Mouse (Mus musculus) urinary bladder, postnatal 25 days (tissue): ENCODE data around the gene Taf4.

ENCODE experiments used
- DNase-seq: peaks from one replicate; pipeline ENCODE4 v3.0.0; 2022; ENCODE audit warnings: low spot score

Taf4 gene

GRCm38 (mm10) chr2:179976628-179977343, at the start of gene Taf4:
Gene Taf4, minus strand, starts transcription at chr2:179976646.
- DNase-seq = peak; percentile 89

GRCm38 (mm10) chr2:180025861-180026200, 49.4 kb upstream of the Taf4 start:
- DNase-seq = no peak

GRCm38 (mm10) chr2:180025135-180025860, 48.9 kb upstream of the Taf4 start:
- DNase-seq = no peak

GRCm38 (mm10) chr2:180024401-180025098, 48.1 kb upstream of the Taf4 start, which contains the start of gene Lsm14b:
Gene Lsm14b, plus strand, starts transcription at chr2:180024987.
- DNase-seq = peak; percentile 97

GRCm38 (mm10) chr2:180022751-180023150, 46.3 kb upstream of the Taf4 start:
- DNase-seq = no peak

- no peak for DNase-seq
Observed at GRCm38 (mm10) chr2:180020919-180021318, 44.5 kb upstream of the Taf4 start.

- DNase-seq = no peak
Observed at GRCm38 (mm10) chr2:180020091-180020661, 43.7 kb upstream of the Taf4 start.

GRCm38 (mm10) chr2:180018573-180018972, 42.1 kb upstream of the Taf4 start:
- no peak for DNase-seq

GRCm38 (mm10) chr2:180017632-180018031, 41.2 kb upstream of the Taf4 start:
- DNase-seq = no peak

- no peak for DNase-seq
Observed at GRCm38 (mm10) chr2:180013686-180014085, 37.2 kb upstream of the Taf4 start.

- DNase-seq = no peak
Observed at GRCm38 (mm10) chr2:180011370-180011769, 34.9 kb upstream of the Taf4 start.

GRCm38 (mm10) chr2:180010686-180011085, 34.2 kb upstream of the Taf4 start:
- DNase-seq = no peak

- no peak for DNase-seq
Observed at GRCm38 (mm10) chr2:180006352-180007017, 30.0 kb upstream of the Taf4 start.

GRCm38 (mm10) chr2:180005656-180006351, 29.4 kb upstream of the Taf4 start:
- DNase-seq = no peak

- DNase-seq = no peak
Observed at GRCm38 (mm10) chr2:180001635-180002034, 25.2 kb upstream of the Taf4 start.

GRCm38 (mm10) chr2:179998431-179998830, 22.0 kb upstream of the Taf4 start:
- DNase-seq = no peak

- no peak for DNase-seq
Observed at GRCm38 (mm10) chr2:179993071-179993470, 16.6 kb upstream of the Taf4 start.

- DNase-seq = no peak
Observed at GRCm38 (mm10) chr2:179989098-179989497, 12.7 kb upstream of the Taf4 start.

- DNase-seq = no peak
Observed at GRCm38 (mm10) chr2:179986437-179987022, 10.1 kb upstream of the Taf4 start.

GRCm38 (mm10) chr2:179985695-179986094, 9.2 kb upstream of the Taf4 start:
- DNase-seq = no peak

- DNase-seq = no peak
Observed at GRCm38 (mm10) chr2:179984830-179985229, 8.4 kb upstream of the Taf4 start.
